Mouse (Mus musculus): ENCODE results near the gene Trim62.
A peak's percentile ranks its signal among the peaks of the same experiment; 100 is the strongest.

Gene Trim62

DNA sequence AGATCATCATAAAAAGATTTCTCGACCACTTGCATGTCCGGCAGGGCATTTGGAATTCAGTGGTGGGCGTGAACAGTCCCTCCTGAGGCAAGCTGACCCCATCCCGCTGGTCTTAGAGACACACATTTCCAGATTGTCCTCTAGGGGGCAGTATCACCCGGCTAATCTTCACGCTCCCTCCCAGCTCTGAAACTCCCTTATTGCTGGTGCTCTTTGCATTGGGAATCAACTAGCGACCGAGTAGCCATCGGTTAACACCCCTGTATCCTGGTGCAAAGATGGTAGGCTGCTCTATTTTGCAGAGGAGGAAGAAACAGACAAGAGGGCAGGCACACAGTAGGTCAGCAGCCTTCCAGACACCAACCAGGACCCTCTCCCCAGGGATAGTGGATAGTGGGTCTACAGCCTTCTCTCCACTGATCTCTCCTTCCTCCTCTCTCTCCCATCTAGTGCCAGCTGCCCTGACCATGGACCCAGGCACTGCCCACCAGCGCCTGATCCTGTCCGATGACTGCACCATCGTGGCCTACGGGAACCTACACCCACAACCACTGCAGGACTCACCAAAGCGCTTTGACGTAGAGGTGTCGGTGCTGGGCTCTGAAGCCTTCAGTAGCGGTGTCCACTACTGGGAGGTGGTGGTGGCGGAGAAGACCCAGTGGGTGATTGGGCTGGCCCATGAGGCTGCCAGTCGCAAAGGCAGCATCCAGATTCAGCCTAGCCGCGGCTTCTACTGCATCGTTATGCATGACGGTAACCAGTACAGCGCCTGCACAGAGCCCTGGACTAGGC, 25.4 kb downstream of the Trim62 start:
- no peak for DNase-seq (ENCODE audit: extremely low read depth, low read depth, low spot score)

DNA sequence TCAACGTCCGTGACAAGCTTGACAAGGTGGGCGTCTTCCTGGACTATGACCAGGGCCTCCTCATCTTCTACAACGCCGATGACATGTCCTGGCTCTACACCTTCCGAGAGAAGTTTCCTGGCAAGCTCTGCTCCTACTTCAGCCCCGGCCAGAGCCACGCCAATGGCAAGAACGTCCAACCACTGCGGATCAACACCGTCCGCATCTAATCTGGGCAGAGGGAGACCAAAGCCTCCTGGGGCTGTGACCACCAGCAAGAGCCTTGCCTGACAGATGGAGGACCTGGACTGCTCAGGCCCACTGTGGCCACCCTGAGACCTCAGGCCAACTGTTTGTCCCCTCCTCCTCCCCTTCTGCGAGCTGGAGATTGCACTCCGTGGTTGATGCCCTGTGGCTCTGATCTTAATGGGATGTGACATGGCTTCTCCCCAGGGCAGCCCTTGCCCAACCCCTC, 26.0 kb downstream of the Trim62 start:
- no peak for DNase-seq (ENCODE audit: extremely low read depth, low read depth, low spot score)

DNA sequence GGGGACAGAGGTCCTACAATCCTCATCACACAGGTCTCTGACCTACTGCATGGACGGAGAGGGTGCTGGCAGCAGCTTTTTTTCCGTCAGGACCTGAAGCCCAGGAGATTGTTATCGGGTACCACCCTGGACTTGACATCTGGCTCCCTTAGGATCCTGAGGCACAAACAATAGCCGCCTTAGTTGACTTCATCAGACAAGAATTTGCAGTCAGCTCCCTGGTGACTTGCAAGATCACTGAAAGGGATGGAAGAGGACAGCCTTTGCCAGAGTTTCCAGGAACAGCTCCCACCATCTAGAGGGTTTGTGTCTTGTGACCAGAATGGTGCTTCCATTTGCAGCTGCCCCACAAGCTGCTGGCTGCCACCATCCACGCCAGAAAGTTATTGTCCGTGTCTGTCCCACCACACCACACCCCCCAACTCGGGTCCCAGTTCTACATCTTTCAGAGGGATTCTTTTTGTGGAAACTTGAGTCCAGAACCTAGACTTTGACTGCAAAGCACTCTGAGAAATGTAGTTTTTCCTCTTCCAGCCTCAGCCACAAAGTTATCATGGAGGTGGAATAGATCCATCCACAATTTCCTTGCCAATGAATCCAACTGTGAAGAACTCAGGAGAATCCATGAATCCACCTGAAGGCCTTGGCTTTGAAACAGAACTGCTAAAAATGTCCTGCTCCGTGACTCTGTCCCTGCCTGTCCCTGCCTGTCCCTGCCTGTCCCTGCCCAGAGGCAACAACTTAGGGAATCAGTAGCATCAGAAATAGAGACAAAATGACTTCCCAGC, 27.1 kb downstream of the Trim62 start:
- no peak for DNase-seq (ENCODE audit: extremely low read depth, low read depth, low spot score)

DNA sequence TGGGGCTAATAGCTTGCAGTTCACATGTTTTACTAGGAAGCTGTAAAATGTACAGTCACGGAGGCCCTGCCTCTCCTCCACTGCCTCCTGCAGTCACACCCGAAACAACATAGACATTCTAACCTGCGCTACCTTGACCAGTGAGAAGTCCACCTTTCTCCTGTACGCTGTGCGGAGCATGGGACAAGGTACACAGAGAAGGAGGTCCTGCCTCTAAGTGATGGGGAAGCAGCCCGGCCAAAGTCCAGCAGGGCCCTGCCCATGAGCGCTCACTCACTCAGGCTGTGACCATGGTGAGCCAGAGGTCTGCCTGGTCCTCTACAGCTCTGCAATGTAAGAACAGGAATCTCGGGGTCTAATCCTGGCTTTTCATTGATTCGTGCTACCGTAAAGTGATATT, 28.7 kb downstream of the Trim62 start:
- DNase-seq (ENCODE audit: extremely low read depth, low read depth, low spot score) = no peak

DNA sequence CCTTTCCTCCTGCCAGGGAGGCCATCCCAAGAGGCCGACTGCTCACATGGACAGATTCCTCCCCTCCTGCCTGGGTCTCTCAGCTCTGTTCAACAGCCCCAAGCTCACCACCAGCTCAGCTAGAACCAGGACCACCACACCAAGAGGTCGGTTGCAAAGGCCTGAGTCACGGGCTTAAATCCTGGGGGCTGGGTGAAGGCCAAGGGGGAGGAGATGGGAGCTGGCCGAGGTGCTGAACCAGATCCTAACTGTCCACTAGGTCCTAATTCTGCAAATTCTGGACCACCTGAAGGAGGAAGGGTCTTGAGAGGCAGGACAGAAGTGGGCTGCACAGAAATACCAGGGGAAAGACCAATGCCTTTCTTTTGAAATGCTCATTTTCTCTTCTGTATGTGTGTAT, 30.4 kb downstream of the Trim62 start:
- DNase-seq (ENCODE audit: extremely low read depth, low read depth, low spot score) = no peak

DNA sequence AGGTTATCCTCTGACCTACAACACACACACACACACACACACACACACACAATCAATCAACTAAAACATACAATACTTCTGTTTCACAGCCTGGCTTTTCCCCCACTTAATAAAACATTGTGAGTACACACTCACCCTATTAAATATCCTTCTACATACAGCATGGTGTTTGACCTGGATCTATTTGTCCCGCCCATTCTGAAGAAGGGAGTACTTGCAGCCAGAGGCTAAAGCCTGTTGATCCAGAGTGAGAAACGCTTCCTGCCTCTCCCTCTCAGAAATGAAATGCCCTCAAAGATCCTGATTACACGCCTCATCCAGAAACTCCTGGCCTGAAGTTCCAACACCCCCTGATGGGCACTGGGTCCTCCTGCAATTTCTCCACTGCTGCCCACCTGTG, 33.7 kb downstream of the Trim62 start:
- no peak for DNase-seq (ENCODE audit: extremely low read depth, low read depth, low spot score)

DNA sequence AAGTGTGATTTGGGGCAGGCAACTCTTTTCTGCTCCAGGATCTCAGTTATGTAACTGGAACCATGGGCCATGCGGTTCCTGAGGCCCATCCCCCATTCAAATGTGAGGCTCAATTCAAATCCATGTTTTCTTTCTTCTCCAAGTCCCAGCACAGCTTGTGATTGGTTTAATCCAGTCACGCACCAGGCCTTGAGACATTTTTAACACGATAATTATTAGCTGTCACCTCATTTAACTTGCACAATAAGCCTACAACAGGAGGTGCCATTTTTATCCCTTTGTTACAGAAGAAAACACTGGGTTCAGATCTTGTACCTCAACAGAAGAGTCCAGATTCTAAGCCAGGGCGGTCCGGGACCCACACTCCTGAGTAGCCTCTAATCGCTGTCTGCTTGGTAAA, 34.4 kb downstream of the Trim62 start:
- no peak for DNase-seq (ENCODE audit: extremely low read depth, low read depth, low spot score)

DNA sequence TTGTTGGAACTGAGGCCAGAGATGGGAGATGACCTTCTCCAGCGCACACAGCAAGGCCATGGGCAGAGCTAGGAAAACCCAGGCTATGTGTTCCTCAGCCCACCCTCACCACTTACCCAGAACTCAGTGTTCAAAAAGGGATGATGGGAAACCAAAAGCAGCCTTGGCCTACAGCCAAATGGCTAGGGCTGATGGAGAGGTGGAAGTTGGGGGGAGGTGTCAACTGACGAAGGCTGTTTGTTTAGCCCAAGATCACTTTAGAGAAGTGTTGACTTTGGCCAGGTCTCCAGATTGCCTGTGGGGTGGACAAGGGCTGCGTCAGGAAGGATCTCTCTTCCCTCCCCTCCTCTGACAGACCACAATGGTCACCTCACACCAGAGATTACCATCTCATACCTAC, 34.8 kb downstream of the Trim62 start:
- DNase-seq (ENCODE audit: extremely low read depth, low read depth, low spot score) = no peak

DNA sequence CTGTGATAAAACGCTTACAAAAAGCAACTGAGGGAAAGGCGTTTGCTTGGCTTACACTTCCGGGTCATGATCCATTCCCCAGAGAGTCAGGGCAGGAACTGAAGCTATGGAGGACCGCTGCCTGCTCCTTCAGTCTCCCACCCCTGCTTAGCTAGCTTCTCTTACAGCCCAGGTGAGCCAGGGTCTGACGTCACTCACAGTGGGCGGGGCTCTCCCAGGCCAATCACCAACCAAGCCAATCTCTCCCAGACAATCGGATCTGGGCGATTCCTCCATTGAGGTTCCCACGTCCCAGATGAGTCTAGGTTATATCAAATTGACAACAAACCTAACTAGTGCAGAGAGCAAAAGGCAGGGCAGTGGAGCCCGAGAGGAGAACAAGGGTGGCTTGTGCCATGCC, 35.7 kb downstream of the Trim62 start:
- DNase-seq (ENCODE audit: extremely low read depth, low read depth, low spot score) = no peak

DNA sequence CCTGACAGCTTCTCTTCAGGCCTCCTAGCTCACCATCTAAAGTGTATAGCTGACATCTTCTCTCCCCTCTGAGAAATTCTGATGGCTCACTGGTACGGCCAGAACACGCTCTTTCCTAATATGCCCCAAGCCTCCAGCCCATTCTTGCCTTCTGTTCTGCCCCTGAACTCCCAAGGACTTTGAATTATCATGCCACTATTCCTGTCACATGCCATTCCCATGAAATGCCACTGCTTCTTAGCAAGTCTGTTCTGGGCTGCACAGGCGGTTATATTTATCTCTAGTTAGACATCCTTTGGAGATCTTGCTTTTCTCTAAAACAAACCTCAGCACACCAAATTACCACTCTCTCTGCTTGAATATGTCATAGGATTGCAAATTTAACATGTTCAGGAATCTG, 40.2 kb downstream of the Trim62 start:
- no peak for DNase-seq (ENCODE audit: extremely low read depth, low read depth, low spot score)

DNA sequence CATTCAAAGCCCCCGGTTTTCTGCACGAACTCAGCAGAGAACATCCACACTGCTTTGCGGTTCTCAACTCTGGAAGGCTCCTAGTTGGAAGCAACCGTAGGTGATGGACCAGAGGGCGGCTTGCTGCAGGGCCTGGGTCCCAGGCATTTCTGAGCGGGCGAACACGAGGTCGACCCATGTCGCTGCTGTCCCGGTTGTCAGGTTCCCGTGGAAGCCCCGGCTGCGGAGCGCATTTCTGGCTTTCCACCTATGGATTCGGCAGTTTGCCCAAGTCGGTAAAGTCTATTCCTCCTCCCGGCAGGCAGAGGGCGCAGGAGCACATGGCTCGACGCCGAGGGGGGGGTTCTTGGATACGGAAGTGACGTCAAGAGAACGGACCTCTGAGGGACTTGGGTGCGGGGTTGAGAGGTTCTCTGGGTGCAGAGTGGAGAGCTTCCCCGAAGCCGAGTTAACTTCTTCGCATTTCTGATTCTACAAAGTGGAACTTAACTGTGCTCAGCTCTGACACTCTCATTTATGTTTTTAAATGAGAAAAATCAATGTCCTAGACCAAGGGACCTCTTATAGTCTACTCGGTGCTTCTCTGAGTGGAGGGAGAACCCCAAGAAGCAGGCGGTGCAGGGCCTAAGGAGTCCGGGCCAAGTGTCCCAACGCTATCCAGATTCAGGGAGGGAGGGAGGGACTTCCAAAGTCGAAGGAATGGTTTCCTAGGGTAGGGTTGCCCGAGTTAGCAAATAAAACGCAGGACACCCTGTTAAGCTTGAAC, 41.6 kb downstream of the Trim62 start:
- DNase-seq (ENCODE audit: extremely low read depth, low read depth, low spot score) = no peak

DNA sequence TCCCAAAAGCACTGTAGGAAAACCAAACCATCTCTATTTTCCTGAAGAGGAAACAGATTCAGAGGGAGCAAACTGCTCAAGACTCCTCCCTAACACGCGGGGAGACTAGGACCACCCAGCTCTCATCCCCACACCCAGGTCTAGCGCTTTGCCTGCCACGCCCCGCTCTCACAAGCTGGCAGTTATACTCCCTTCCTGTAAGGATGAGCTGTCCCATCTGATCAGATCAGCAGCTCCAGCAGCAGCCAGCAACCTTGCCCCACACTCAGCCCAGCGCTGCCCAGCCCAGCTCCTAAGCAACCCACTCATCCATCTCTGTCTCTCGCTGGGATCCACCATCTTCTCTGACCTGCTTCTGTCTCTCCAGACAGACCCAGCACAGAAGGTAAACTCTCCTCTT, 49.4 kb downstream of the Trim62 start:
- DNase-seq (ENCODE audit: extremely low read depth, low read depth, low spot score) = no peak

DNA sequence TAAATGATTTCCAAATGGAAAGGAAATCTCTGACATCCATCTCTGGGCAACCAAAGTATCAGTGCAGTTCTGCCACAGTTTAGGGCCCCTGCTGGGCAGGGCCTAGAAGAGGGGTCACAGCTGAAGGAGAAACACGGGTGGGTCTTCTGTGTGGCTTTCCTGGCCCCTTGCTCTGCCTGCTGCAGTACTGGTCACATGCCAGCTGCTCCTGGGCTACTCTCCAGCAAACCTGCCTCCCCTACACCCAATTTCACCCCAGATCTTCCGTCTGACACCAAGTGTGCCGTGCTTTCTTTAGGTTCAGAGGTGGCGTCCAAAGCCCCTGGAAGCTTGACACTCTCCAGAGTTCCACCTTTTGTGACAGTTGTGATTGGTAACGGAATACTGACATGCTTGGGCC, 52.2 kb downstream of the Trim62 start:
- no peak for DNase-seq (ENCODE audit: extremely low read depth, low read depth, low spot score)

DNA sequence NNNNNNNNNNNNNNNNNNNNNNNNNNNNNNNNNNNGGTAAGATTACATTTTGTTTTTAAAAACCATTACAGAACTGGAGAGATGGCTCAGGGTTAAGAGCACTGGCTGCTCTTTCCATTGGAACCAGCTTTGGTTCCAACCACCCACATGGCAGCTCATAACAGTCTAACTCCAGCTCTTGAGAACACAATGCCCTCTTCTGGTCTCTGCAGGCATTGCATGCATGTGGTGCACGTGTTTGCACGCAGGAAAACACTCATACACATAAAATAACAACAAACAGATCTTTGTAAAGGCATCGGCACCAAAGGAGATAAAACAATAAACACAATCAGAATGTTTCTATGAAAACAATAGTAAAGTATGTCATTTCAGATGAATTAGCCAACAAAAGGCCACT, 59.0 kb downstream of the Trim62 start:
- DNase-seq (ENCODE audit: extremely low read depth, low read depth, low spot score) = no peak

DNA sequence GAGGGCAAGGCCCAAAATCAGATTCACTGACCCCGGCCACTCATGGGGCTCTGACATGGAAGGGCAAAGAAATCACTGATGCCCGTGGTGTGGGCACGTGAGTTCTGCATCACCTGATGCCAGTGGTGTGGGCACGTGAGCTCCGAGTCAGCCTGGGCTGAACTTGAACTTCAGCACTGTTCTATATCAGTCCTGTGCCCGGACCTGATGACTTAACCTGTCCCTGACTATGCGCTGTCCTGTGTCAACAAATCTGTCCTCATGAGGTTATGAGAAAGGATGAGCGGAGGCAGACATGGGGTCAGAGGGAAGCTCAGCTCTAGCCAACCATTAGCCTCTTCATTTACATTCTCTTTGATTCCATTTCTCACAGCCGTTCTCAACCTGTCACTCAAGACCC, 63.4 kb downstream of the Trim62 start:
- DNase-seq (ENCODE audit: extremely low read depth, low read depth, low spot score) = no peak

DNA sequence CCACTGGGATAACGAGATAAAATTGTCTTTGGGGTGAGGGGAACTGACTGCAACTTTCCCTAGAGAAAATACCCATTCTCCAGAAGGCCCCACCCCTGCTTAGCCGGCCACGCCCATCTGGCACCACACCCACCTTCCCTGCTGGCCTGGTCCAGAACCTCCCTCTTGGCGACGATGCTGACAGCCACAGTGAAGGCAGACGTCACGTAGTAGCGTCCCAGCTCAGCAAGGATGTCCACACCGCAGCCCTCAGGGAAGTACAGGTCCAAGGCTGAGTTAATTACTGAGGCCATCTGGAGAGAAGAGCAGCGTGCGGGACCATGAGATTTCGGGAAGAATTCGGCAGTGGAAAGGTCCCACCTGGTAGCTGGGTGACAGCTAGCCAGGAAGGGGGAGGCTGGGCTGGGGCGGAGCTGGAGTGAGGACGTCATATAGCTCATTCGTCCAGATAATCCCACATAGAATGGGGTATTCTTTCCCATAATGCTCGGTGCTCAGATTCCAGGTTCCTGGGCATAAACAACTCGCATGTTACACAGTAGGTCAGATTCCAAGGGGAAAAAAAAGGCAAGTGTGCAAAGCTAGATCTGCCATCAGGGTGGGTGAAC, 64.0 kb downstream of the Trim62 start:
- DNase-seq (ENCODE audit: extremely low read depth, low read depth, low spot score) = no peak

DNA sequence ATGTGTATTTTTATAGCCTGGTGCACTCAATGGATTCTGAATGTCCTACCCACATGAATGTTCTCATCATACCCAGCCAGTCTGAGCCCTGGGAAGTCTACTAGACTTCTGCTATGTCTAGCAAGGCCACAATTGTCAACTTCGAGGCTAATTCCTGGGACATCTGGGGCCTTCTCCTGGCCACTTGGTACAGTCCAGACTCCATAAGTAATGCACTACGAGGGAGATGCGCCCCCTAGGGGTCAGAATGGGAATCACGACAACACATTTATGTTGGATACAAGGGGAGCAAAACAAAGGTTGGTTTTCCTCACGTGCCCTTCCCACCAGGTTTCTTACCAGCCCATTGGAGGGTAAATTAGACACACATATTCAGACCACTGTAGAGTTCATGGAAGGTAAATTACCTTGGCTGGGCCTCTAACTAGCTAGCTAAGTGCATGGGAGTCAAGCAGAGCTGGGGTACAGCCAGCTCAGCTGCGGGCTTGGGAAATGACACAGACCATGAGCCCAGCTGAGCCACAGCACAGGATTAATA, 64.8 kb downstream of the Trim62 start:
- no peak for DNase-seq (ENCODE audit: extremely low read depth, low read depth, low spot score)

DNA sequence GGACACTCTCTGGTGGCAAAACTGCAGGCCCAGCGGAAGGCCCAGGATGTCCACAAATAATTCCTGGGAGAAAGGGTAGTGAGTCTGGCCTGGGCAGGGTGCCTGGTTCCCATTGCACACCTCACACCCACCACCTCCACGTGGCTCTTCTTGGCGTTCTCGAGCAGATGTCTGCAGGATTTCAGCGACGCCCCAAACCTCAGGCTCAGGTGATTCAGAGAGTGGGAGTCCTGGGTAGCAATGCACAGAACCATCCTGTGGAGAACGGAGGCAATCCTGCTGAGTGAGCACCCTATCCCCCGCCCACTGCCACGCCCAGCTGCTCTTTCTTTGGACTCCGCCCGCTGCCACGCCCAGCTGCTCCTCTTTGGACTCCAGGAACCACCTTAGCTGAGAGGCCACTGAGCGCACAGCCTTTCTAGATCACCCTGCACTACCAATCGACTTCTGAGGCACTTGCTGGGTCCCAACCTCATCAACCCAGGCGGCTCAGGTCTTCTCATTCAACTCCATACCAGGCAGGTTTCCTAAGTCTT, 66.2 kb downstream of the Trim62 start:
- DNase-seq (ENCODE audit: extremely low read depth, low read depth, low spot score) = no peak

DNA sequence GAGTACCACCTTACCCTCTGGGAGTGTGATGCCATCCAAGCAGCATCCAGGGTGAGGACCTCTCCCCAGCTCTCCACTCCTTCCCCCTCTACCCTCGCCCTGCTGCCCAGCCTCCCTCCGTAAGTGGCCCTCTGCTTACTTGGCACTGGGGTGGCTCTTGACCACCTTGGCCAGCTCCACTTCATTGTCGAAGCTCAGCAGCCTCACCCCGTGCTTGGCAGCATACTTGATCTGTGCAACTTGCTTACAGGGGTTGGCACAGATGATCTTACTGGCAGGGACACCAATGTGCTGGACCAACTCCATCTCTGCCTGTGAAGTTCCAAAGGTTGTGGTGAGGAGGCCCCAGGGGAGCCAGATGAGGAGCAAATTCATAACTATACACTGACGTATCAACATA, 67.1 kb downstream of the Trim62 start:
- DNase-seq (ENCODE audit: extremely low read depth, low read depth, low spot score) = peak; percentile 64

DNA sequence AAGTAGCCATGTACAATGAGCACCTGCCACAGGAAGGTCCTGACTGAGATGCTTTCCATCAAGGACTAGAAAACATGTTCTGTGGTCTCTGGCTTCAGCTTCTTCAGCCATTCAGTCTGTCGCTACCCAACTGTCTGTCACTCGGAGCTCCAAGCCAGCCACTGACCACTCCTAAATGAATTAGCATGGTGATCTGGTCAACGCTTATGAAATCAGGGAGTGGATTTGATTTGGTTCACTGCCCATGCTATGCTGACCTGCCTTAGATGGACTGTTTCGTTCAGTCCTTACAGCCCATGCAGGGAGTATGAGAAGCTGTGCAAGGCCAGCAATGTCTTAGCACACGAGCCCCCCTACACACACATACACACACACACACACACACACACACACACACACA, 70.5 kb downstream of the Trim62 start:
- no peak for DNase-seq (ENCODE audit: extremely low read depth, low read depth, low spot score)
